Mouse (Mus musculus) small intestine, adult 2 months (tissue): ENCODE results near the gene Rab14.

Experiments used
- CTCF ChIP-seq: fragments of 200-500 bp; IDR thresholded peaks from 2 replicates; pipeline ENCODE4 v1.5.1; 2012; ENCODE audit warnings: low read depth, mild to moderate bottlenecking, control low read depth, inconsistent platforms, low read length, moderate library complexity, mixed read lengths; ENCODE audit not compliant: insufficient replicate concordance, insufficient read length; ENCODE audit errors: extremely low read depth
- POLR2A ChIP-seq: fragments of 200-500 bp; IDR thresholded peaks from 2 replicates; pipeline ENCODE4 v1.6.1; 2012; ENCODE audit warnings: low read depth, mild to moderate bottlenecking, control low read depth, inconsistent platforms, low read length, moderate library complexity

GRCm38 (mm10) chr2:35141673-35142072, 59.2 kb downstream of the Rab14 start:
- TF ChIP-seq POLR2A (no peak), CTCF (no peak)
